1 mouse cellular context compared by ENCODE assay signal in genomic region chr4:129624281-129625028, GRCm38 (mm10).
TF ChIP-seq lines count a peak whose summit lies in the region.

No protein-coding gene starts in this region.

TF ChIP-seq in ES-E14, 5 proteins besides CTCF, POLR2A, EP300 and RAD21:
- TF ChIP-seq ZNF384 (IDR thresholded peaks at IDR 0.05; ENCODE audit: low read depth, low read length) (no peak), ZC3H11A (IDR thresholded peaks at IDR 0.05; ENCODE audit: borderline replicate concordance, low read depth, low read length) (no peak), MAFK (IDR thresholded peaks at IDR 0.05; ENCODE audit: insufficient read depth, low read depth, low read length) (no peak), HCFC1 (IDR thresholded peaks at IDR 0.05; ENCODE audit: borderline replicate concordance, insufficient read depth, low read length) (no peak), CHD2 (IDR thresholded peaks at IDR 0.05; ENCODE audit: low read depth, low read length) (no peak)
